Mouse (Mus musculus) ES-E14 (cell line): ENCODE results near the gene Commd1. TPM values are rescaled to one million over a fixed set of nuclear protein-coding genes. Genes with fewer than 3 reads are reported as not detected.

ENCODE experiments used
- DNase-seq: peaks from one replicate; pipeline ENCODE4 v3.0.0-alpha.2; 2013; ENCODE audit warnings: low read depth, low spot score
- H3K27ac ChIP-seq: 2 replicates; pipeline ENCODE4 v1.5.1; 2012; ENCODE audit warnings: low read depth, mild to moderate bottlenecking, low read length, moderate library complexity, mixed read lengths; ENCODE audit not compliant: poor library complexity, insufficient read depth, severe bottlenecking
- H3K36me3 ChIP-seq: 2 replicates; pipeline ENCODE4 v1.6.1; 2012; ENCODE audit warnings: mild to moderate bottlenecking, low read length, moderate library complexity, mixed read lengths; ENCODE audit not compliant: control insufficient read depth, poor library complexity, insufficient read depth, severe bottlenecking
- H3K4me1 ChIP-seq, 2 experiments: fragments of 150-350 bp in 1 of 2; sonication (generic) in 1 of 2; 2 replicates each; pipeline ENCODE4 v1.6.1; 2012; ENCODE audit warnings: low read length in 2 of 2, mild to moderate bottlenecking in 1 of 2, mixed read lengths in 1 of 2; ENCODE audit not compliant: control insufficient read depth in 2 of 2, insufficient read depth in 2 of 2, poor library complexity in 1 of 2
- H3K4me3 ChIP-seq, 2 experiments: fragments of 150-350 bp in 1 of 2; sonication (generic) in 1 of 2; 2 replicates each; pipeline ENCODE4 v1.5.1; 2012; ENCODE audit warnings: low read length in 2 of 2, low read depth in 1 of 2, mild to moderate bottlenecking in 1 of 2, mixed read lengths in 1 of 2; ENCODE audit not compliant: insufficient read depth in 1 of 2, poor library complexity in 1 of 2, severe bottlenecking in 1 of 2
- H3K9ac ChIP-seq: 2 replicates; pipeline ENCODE4 v1.6.1; 2012; ENCODE audit warnings: low read depth, mild to moderate bottlenecking, low read length, mixed read lengths; ENCODE audit not compliant: poor library complexity, insufficient read depth, severe bottlenecking
- H3K9me3 ChIP-seq: fragments of 150-350 bp; sonication (generic); 2 replicates; pipeline ENCODE4 v1.6.1; 2012; ENCODE audit warnings: low read depth, mild to moderate bottlenecking, low read length; ENCODE audit not compliant: control insufficient read depth, insufficient read depth
- CHD2 ChIP-seq: IDR thresholded peaks from 2 replicates; pipeline ENCODE4 v1.6.1; 2014; ENCODE audit warnings: mild to moderate bottlenecking, low read depth, low read length, inconsistent platforms
- HCFC1 ChIP-seq: IDR thresholded peaks from 2 replicates; pipeline ENCODE4 v1.6.1; 2012; ENCODE audit warnings: low read length, inconsistent platforms, borderline replicate concordance; ENCODE audit not compliant: insufficient read depth
- MAFK ChIP-seq: IDR thresholded peaks from 2 replicates; pipeline ENCODE4 v1.6.1; 2014; ENCODE audit warnings: mild to moderate bottlenecking, low read depth, low read length, inconsistent platforms; ENCODE audit not compliant: insufficient read depth
- ZC3H11A ChIP-seq: IDR thresholded peaks from 2 replicates; pipeline ENCODE4 v1.6.1; 2012; ENCODE audit warnings: low read depth, mild to moderate bottlenecking, inconsistent platforms, low read length, borderline replicate concordance
- ZNF384 ChIP-seq: IDR thresholded peaks from 2 replicates; pipeline ENCODE4 v1.6.1; 2012; ENCODE audit warnings: low read depth, low read length, inconsistent platforms
- in situ Hi-C, 2 experiments: fragments of 600-800 bp; cut with MboI; formaldehyde crosslinking; loops; one replicate each; pipeline ENCODE4 v1.15.1; 2025; ENCODE audit warnings: low sequenced_read_pairs in 2 of 2, inconsistent platforms in 1 of 2; ENCODE audit not compliant: unreplicated experiment in 2 of 2
- total RNA-seq: library from RNA; depleted of rRNA; stranded (reverse); fragments of 300-350 nt; gene quantifications from 2 replicates; pipeline ENCODE4 v1.2.3, GENCODE M21; 2012

Commd1 gene
- total RNA-seq, 1 experiment: 106 TPM

GRCm38 (mm10) chr11:22989786-22990185, 7.6 kb upstream of the Commd1 start:
- no peak for TF ChIP-seq HCFC1
- no peak for TF ChIP-seq ZNF384
- TF ChIP-seq MAFK: no peak
- no peak for TF ChIP-seq CHD2
- TF ChIP-seq ZC3H11A: no peak
- in situ Hi-C loops: no loop called here
- peaks cover 12% of the 10 kb centered on the region for H3K36me3 ChIP-seq

GRCm38 (mm10) chr11:22987357-22987756, 5.2 kb upstream of the Commd1 start:
- Histone ChIP-seq H3K9me3 (no peaks in the 10 kb centered on the region), H3K4me1 (no peaks in the 10 kb centered on the region), H3K4me3 (no peak overlapping the region), H3K27ac (no peak overlapping the region), H3K36me3 (0 out of 2 replicates have a peak, but pooled peaks cover 3% of the 10 kb centered on the region), H3K9ac (no peak overlapping the region)
- TF ChIP-seq MAFK: no peak
- no peak for TF ChIP-seq ZNF384
- TF ChIP-seq CHD2: no peak
- TF ChIP-seq ZC3H11A: peak; percentile 66; the same call in 1 of the 2 replicates
- TF ChIP-seq HCFC1: no peak
- no peak for DNase-seq
- in situ Hi-C loops: no loop called here

More at GRCm38 (mm10) chr11:22989786-22990185, 7.6 kb upstream of the Commd1 start:
- Histone ChIP-seq H3K4me3 (peak overlapping the region; percentile 73 to 90), H3K9me3 (no peaks in the 10 kb centered on the region), H3K9ac (no peak overlapping the region; the same call in 1 of the 2 replicates), H3K27ac (no peak overlapping the region), H3K4me1 (0 out of 4 replicates have a peak, but pooled peaks cover 0 to 2% of the 10 kb centered on the region in 2 experiments)
- DNase-seq: no peak

GRCm38 (mm10) chr11:22985510-22985909, 3.3 kb upstream of the Commd1 start:
- Histone ChIP-seq H3K36me3 (0 out of 2 replicates have a peak, but pooled peaks cover 2% of the 10 kb centered on the region), H3K4me3 (no peak overlapping the region), H3K9me3 (no peaks in the 10 kb centered on the region), H3K9ac (no peak overlapping the region), H3K27ac (no peak overlapping the region), H3K4me1 (peaks cover 0 to 4% of the 10 kb centered on the region in 2 experiments; a peak in 2 of 4 replicates)
- no peak for TF ChIP-seq MAFK
- no peak for TF ChIP-seq ZNF384
- TF ChIP-seq ZC3H11A: no peak
- no peak for TF ChIP-seq HCFC1
- no peak for TF ChIP-seq CHD2
- no peak for DNase-seq
- in situ Hi-C loops: no loop called here

GRCm38 (mm10) chr11:22982846-22983245, 664 bp upstream of the Commd1 start:
- Histone ChIP-seq H3K9me3 (no peaks in the 10 kb centered on the region), H3K4me1 (peaks cover 0 to 6% of the 10 kb centered on the region in 2 experiments; a peak in 2 of 4 replicates), H3K4me3 (peak overlapping the region in 1 of 2 experiments; percentile 97; a peak in 1 of 4 replicates), H3K27ac (no peak overlapping the region; the same call in 1 of the 2 replicates), H3K9ac (no peak overlapping the region), H3K36me3 (peaks cover 6% of the 10 kb centered on the region; the same call in 1 of the 2 replicates)
- TF ChIP-seq ZNF384: no peak
- no peak for TF ChIP-seq ZC3H11A
- TF ChIP-seq HCFC1: no peak
- TF ChIP-seq CHD2: no peak
- TF ChIP-seq MAFK: no peak
- in situ Hi-C loops: no loop called here
- DNase-seq: no peak

GRCm38 (mm10) chr11:22981543-22981950, 635 bp downstream of the Commd1 start:
- Histone ChIP-seq H3K4me1 (peaks cover 0 to 6% of the 10 kb centered on the region in 2 experiments; a peak in 2 of 4 replicates), H3K27ac (no peak overlapping the region; the same call in 1 of the 2 replicates), H3K9me3 (no peaks in the 10 kb centered on the region), H3K9ac (peak overlapping the region; percentile 73), H3K36me3 (peaks cover 6% of the 10 kb centered on the region; the same call in 1 of the 2 replicates), H3K4me3 (peak overlapping the region; percentile 74 to 97)
- no peak for DNase-seq
- TF ChIP-seq ZC3H11A (no peak), MAFK (no peak), HCFC1 (no peak), ZNF384 (no peak), CHD2 (no peak)
- in situ Hi-C loops: no loop called here
